Mouse (Mus musculus): ENCODE results near the gene Ighmbp2.
"Not testable (repeated sequence)": the region's sequence is repeated elsewhere in the genome, so short reads cannot be mapped to it uniquely, and the experiment has no call there.

Ighmbp2 gene

DNA sequence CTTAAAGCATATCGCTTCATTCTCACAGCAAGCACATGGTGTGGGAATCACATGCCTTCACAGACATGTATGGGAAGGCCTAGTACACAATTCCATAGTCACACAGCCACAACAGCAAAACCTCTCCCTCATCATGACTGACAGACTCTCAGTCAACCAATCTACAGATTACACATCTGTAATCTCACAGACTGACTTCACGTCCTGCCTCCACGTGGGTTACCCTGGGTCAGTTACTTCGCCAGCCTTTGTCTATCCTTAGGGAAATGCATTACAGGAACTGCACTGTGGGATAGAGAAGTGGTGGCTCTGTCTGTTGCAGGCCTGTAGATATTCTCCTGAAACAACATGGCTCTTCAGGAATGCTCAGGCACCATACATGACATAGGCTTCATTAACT lies 931 bp downstream of the Ighmbp2 start:
- DNase-seq = no peak

DNA sequence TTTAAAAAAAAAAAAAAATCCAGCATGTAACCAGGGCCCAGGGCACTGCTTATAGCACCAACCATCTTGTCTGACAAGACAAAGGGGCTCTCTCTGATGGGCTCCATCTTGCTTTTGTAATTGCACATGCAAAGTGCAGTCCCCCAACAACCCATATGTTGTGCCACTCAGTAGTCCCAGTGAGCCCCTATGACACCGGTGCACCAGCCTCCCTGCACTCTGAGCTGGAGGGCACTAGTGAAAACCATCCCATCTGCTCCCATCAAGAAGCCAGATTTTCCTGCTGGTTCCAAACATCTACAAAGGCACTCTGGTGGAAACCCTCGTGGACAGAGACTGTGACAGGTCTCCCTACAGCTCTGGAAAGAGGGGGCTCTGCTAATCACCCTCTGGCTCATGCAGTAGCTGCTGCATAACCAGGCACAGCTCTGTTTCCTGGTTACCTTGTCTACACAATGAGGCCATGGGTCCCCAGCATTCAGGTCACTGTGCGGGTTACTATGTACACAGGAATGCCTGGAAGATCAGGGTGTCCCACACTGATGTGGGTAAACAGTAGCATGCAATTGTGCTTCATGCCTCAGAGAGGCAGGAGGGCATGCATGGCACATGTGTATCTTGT lies 7.0 kb downstream of the Ighmbp2 start:
- no peak for DNase-seq

DNA sequence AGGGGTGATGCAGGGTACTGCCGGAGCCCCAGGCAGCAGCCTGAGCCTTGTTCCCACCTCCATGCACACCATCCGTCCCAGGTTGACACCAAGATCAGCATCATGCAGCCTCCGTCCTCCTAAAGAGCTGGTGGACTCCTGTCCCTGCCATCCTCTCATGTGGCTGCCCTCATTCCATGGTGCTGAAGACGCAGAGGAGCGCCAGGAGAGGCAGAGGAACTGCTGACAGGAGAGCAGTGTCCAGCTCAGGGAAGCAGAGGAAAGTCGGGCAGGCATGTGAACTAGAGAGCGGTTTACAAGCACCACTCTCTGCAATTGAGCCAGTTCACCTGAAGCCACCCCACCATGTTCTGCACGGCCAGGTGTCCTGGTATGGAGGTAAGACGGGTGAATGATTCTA lies 9.5 kb downstream of the Ighmbp2 start:
- no peak for DNase-seq

DNA sequence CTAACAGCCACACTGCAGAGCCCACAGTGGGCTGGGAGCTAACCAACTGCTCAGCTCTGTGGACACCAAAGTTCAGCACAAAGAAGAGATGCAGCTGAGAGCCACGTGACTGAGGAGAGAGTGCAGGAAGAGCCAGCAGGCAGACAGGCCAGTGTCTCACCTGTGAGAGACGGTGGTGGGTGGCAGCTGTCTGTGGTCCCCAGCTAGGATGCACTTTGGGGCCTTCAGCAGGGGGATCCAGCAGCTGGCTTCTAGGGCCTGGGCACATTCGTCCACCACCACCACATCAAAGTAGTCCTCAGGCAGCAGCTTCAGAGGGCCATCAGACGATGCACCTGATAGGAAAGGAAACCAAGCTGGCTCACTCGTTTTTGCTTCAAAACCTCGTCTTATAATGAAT lies 11.5 kb downstream of the Ighmbp2 start:
- no peak for DNase-seq

DNA sequence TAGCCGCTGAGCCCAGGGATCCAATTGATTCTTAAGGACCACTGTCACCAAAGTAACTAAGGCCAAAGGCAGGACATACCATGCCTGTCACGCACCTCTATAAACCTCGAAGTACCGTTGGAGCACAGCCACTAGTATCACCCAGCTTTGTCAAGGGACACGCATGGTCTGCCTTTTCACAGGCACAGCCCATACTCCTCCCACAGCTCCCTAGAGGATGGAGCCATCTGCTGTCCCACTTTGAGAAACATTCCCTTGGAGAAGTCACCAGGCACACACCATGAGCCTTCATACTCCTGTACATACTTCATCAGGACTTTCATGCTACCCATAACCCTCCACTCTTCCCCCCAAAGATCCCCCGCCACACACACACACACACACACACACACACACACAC lies 13.0 kb downstream of the Ighmbp2 start:
- no peak for DNase-seq

DNA sequence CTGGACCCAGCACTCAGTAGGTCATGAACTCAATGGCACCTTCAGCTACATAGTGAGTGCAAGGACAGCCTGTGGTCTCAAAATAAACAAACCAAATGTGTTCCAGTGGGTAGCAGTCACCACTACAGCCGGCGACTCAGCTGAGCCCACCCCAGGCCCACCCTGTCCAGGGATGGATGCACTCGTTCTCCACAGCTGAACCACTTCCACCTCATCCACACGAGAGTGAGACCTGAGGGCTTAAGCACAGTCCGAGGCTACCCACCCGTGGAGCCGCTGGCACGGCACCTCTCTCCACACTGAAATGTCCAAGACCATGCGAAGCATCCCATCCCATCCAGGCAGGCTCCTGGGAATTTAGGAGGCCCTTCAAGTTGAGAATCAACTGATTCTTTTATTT lies 13.5 kb downstream of the Ighmbp2 start:
- no peak for DNase-seq

DNA sequence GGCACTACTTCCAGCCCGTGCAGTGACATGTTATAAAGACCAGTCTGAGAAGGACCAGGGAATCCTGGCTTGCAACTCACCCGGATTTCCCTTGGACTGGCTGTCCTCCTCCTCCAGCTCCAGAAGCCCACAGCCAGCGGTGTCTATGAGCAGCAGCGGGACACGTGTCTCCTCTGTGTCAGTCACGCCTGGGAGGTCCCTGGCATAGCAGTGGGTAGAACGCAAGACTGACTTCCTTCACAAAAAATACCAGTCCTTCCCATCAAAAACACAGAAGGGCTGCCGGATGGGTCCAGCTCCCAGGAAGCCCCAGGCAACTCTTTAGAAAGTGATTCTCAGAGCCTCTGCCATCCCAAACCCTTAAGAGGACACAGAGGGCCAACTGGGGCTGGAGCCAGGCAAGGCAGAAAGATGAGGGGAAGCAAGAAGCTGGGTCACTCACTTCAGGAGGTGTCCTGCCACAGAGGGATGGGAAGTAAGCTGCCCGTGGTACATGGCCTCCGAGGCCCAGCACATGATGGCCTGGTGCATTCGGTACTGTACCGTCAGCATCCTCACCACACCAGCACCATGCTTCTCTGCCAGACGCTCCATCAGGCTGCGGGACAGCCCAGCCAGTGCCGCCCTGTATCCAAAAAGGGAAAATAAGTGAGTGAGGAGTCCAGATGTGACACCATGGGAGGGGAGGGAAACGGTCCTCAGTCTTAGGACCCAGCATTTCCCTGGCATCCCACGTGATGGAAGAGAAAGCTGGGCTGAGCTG lies 14.4 kb downstream of the Ighmbp2 start:
- DNase-seq = no peak

DNA sequence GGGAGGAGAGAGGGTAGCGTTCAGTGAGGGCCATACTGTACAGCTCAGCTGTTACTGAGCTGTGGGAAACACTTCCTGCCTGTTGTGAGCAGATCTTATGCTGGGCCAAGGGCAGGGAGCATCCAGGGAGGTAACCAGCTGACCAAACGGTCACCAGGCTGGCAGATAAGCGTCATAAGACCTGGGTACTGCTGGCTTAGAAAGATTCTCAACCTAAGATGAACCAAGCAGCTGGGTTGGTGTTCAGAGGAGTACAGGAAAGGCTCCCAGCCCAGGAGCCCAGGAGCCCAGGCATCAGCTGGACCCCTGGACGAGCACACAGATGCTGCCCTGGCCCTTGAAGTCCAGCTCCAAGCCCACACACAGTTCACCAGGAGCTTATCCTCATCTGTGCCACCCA lies 15.5 kb downstream of the Ighmbp2 start:
- no peak for DNase-seq

DNA sequence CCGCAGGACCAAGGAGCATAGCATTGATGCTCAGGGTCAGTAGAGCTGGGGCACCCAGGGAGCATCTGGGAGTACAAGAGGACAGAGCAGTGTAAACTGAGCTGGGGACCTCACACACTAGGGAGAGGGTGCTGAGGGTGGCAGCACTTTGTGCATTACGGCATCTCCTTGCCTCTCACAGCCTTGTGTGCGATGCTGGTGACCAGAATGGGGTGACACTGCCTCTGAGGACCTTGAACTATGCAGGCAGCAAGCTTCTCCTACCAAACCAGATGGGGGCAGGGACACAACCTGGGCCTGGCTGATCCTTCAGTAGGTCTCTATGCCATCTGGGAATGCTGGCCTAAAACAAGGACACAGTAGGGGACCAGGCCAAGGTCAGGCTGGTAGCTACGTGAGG lies 16.1 kb downstream of the Ighmbp2 start:
- no peak for DNase-seq

DNA sequence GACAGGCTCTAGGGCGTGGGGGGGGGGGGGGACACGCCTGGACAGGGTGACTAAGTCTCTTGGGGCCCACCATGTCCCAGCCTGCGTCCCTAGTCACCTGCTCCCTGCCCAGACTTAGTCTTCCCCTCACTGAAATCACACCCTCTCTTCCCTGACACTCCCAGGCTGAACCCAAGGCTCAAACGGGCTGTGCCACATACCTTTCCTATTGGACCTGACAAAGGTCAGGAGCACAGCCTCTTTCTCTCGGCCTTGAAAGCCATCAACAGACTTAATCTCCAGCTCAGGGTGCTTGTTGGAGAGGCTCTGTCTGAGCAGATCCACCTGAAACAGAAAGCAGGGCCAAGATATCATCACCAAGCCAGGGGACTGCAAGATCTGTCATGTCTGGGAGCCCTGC lies 16.7 kb downstream of the Ighmbp2 start:
- no peak for DNase-seq

DNA sequence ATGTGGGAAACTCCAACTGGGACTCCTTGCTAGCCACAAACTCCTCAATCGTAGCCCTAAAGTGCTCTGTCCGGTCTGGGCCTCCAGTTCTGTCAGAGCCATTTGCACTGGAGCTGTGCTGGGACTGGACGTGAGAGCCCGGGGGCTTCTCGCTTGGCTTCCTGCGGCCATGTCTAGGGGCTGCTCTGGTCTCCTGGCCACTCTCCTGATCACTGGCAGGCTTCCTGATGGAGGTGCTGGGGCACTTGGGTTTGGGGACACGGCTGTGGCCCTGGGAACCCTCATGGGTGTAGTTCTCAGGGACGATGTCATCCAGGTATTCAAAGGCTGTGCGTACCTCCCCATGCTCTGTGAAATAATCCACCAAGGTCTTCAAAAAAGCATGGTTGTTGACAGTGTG lies 17.6 kb downstream of the Ighmbp2 start:
- DNase-seq = no peak

DNA sequence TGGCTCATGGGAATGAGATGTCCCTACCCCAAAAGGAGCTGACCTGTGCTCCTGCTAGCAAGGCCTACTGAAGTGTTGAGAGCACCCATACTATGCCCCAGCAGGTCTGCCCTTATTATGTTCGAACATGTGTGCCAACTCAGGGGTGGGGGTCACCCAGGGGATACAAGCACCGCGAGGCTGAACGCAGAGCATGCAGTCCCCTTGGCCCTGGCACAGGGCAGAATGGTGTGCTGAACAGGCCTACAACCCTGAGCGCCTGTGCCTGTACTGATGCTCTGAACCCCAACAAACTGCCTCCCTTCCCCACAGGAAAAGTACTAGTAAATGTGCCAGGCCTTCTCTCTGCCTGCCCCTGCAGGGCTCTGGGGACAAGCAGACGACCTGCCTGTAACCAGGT lies 18.5 kb downstream of the Ighmbp2 start:
- no peak for DNase-seq

DNA sequence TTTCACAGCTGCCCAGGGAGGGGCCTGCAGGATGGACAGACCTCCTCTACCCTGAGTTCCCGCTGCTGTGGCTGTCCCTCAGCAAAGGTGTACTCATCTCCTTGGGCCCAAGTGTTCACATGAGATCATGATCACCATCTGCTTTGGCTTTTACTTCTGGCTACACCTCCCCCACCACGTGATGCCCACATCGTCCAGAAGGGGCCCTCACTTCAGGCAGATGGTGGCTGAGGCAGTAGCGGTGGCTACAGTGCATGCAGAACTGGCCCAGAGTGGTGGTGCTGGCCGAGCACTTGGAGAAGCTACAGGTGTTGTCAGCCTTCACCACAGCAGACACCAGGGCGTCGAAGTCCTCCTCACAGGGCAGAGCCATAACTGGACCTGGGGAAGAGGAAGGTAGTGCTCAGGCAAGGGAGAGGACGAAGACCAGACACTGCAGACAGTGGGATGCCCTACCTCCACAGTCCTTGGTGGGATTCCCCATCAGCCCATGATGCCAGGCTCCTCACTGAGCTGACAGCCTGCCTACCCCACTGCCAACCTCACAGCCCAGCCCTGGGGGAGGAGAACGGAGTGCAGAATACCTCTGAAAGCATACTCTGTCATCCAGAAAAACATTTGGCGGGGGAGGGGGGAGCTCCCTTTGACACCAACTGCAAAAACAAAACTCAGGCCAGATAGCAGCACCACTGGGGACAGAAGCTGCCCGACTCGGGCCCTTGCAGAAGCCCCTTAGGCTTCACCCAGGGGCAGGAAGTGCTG lies 20.9 kb downstream of the Ighmbp2 start:
- no peak for DNase-seq

DNA sequence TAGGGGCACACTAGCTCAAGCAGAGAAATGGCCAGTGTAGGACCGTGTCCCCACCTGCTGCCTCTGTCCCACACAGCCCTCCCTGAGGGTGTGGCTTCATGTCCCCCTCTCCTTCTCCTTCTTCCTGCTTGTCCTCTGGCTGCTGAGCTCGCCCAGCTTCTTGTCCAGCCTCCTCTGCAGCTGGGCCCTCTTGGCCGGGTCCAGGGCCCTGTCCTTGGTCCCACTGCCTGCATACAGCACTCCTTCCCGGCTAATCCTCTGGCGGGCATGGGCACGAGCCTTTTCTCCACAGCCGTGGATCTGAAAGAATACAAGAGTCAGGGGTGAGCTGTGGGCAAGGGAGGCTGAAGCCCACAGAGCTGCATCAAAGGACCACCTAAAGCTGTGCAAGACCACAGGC lies 21.5 kb downstream of the Ighmbp2 start:
- DNase-seq = no peak

DNA sequence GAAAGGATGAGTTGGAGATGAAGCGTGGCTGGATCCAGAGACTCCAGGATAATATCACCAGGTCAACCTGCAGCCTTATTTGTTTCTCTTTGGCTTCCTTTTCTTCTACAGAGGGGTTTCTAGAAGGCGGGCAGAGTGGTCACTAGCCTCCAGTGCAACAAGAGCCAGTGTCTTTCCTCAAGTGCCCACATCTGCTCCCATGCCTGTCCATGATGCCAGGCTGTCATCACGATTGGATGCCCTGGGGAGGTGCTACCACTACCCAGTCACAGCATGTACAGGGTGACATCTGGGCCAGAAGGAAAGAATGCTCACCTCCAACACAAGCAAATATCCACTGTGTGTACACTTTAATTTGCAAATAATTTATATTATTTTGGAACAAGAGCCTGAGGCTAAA lies 22.2 kb downstream of the Ighmbp2 start:
- DNase-seq = no peak

DNA sequence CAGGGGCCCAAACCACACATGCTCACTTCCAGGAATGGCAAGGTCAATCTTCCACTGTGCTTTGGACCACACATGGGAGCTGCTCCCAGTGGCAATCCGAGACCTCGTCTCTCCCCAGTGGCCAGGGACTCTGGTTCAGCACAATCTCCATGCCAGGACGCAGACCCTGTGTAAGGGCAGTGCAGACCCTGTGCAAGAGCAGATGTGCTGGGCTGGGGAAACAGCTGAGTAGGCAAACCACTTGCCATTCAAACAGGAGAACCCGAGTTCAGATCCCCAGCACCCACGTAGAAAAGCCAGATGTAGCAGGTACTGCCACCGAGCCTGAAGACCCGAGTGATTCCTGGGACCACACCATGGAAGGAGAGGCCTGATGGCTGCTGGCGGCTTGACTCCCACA lies 22.8 kb downstream of the Ighmbp2 start:
- no peak for DNase-seq

DNA sequence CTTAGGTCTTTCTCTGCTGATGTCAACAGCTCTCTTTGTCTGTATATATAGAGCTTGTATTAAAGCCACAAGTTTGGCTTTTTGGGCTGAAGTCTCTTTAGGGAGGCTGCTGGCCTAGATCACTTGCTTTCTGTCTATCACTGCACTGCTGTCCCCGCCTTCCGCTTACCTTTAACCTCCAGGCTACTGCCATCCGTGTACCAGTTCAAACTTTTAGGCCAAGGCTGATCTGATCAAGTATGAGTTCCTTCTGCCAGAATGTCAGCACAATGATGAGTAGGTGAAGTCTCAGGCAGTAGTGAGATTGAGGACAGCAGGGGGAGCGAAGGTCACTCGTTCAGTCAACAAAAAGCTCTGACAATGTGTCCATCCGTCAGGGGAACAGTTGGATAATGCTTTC lies 57.6 kb downstream of the Ighmbp2 start:
- not testable (repeated sequence) for DNase-seq

DNA sequence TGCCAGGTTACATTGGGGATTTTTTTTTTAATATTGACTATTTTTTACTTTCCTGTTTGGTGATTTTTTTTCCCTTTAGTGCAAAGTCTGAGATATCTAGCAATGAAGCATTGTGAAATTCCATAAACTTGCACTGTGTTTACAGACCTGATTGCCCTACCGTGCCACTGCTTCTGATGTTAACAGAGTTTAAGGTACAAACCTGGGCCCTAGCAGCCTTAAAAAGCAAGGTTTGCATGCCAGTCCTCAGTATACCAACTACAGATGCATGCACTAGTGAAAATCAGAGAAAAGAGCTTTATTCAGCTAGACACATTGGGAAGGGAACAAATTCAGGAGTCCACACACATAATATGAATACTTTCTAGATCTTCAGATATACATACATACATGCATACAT lies 67.9 kb downstream of the Ighmbp2 start:
- not testable (repeated sequence) for DNase-seq

Data from B cell, adult 2 months (primary cell).